Mouse (Mus musculus) brain, embryonic 18.5 days (tissue): Measurements from ENCODE around the gene Ctcf.
"Not testable (repeated sequence)": the region's sequence is repeated elsewhere in the genome, so short reads cannot be mapped to it uniquely, and the experiment has no call there.

Source experiments
- DNase-seq: peaks from one replicate; pipeline ENCODE4 v3.0.0-alpha.2; 2012; ENCODE audit warnings: low read depth, low spot score

Ctcf gene

DNA sequence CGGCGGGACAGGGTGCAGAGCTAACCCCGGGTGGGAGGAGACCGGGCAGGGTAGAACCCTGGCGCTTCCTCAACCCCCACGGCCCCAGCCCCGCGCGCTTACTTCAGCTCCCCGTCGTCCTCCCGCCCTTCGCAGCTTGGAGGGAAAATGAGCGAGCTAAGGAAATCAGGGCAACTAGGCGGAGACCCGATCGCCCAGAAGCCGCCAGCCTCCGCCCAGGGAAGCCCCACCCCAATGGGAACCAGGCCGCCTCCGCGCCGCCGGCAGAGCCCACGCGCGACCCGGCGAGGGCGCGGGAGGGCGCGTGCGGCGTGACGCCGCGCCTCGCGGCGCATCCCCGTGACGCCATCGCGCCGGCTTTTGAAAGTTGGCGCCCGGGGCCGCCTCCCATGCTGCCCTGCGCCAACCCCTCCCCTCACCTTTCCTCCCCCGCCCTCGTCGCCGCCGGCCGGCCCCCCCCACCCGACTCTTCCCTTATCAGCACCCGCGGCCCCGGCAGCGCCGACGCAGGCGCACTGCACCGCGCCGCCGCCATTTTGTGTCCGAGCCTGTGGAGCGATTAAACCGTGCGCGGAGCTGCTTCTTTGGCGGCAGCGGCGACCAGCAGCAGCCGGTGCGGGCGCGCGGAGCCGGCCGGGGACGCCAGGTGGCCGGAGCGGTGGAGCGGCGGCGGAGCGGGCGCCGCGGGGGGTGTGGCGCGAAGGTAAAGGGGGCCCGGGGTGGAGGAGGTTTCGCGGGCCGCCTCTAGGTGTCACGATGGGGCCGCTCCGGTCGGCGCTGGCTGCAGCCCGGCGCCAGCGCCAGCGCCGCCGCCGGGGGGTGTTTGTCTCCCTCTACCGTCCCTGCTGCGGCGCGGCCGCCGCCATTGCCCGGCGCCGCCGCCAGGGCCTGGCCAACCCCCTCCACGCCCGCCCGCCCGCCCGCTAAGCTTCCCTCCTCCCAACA is at the start of gene Ctcf:
TSS of gene Ctcf (plus strand) at position 551 of the 945 bp plus-strand sequence.
- peak; percentile 82 for DNase-seq

- no peak for DNase-seq
Measured at GRCm38 (mm10) chr8:105592431-105592830, 43.9 kb upstream of the Ctcf start.

GRCm38 (mm10) chr8:105593859-105594258 is 42.5 kb upstream of the Ctcf start:
- DNase-seq: no peak

DNA sequence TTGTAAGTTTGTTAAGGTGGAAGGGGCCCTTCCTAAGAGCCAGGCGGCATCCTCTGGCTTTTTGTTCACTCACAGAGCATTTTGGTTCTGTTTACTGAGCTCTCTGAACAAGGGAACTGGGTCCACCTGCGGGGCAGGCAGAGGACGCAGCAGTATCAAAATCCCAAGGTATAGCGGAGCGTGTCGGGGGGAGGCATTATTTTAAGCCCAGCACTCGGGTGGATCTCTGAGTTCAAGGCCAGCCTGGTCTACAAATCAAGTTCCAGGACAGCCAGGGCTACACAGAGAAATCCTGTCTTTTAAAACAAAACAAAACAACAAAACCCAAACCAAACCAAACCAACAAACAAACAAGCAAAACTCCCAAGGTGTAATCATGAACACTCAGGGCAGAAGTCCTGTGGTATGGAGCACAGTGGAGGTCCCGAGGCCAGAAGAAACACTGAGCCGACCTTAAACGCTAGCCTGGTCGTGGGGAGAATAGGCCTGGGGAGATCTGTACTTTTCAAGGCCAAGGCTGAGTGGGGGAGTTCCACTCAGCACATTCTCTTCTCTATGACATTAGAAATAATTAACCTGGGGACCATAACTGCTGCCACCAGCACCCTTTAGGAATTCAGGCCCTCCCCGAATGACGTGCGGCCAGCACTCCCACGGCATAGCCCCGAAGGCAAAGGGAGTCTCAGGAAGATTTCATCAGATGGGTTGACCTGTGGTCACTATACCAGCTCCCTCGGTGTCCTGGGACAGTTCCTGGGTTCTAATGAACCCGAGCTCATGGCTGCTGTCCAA is 41.7 kb upstream of the Ctcf start:
- DNase-seq: no peak

DNA sequence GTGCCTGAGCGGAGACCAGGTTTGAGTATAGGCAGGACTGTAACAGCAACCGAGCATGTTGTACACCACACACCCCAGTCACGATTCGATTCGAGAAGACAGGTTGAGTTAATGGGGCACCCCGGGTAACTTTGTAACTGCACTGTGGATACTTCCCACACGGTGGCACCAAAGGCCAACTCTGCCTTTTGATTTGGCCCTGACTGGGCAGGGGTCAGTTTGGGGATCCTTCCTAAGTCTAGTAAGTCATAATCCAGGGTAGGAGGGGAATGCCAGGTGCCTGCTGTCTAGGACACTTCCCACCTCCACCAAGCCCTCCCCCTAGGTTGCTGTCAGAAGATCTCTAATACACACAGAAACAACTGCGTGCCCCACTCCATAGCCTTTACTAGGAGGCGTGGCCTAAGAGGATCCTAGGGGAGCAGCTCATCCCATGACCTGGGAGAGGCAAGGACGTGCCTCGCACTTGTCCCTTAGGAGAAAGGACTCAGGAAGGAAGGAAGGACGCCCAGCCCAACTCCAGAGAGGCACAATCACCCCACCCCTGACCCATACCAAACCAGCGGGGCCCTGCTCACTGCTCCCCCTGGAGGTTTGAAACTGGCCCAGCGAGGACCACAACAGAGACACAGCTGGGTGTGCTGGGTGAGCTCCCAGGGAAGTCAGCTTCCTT is 39.9 kb upstream of the Ctcf start:
- no peak for DNase-seq

DNA sequence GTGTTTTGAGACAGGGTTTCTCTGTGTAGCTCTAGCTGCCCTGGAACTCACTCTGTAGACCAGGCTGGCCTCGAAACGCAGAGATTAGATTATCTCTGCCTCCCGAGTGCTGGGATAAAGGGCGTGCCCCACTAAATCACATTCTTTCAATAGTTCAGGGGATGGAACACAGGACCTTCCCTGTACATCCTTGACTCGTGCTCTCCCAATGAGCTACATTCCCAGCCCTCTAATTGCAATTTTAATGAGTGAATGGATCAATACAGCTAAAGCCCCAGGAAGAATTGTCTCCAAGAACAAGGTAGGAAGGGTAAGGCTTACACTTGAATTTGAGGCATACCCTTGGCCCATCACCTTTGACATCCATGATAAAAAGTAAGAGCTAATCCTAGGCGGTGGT is 37.6 kb upstream of the Ctcf start:
- DNase-seq: no peak

- no peak for DNase-seq
Measured at GRCm38 (mm10) chr8:105601301-105601700, 35.1 kb upstream of the Ctcf start.

DNA sequence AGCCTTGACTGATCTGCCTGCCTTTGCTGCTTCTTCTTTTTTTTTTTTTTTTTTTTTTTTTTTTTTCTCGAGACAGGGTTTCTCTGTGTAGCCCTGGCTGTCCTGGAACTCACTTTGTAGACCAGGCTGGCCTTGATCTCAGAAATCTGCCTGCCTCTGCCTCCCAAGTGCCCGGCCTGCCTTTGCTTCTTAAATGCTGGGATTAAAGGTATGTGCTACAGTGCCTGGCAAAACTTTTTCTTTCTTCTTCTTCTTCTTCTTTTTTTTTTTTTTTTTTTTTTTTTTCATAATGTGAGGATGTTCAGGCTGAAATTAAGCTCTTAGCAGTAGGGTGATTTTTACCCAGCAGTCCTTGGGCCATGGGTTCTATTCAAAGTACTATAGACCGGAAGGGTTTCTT is 33.8 kb upstream of the Ctcf start:
- DNase-seq: not testable (repeated sequence)

- peak; percentile 37 for DNase-seq
Measured at GRCm38 (mm10) chr8:105604804-105605381, 31.5 kb upstream of the Ctcf start, which contains the start of gene Ripor1. Gene Ripor1, plus strand, starts transcription at chr8:105605255.

DNA sequence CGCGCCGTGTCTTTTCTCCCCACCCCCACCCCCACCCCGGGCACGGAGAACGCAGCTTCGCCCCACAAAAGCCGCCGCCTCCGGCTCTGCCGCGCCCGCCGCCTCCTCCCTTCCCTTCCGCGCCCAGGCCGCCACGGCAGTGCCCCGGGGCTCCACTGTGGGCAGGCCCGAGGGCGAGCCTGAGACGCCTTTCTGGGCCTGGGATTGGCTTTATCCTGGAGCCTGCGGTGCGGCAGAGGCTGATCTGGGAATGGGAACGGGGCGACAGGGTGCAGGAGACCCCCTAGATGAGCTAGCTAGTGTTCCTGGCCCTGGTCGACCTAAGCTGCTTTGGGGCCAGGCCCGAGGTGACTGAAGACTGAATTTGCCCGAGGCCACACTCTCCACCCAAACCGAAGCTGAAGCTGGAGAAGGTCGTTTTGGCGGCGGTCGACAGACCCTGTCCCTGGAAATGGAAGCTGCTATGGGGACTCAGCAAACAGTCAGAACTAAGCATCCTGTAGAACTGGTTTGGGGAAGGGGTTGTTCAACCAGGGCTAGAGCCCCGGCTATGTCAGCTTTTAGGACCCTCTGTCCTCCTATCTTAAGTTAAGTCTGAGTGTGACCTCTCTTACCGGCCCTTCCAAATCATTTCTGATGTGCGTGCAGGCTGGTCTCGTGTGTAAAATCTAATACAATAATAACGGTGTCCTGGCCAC is 30.7 kb upstream of the Ctcf start:
- DNase-seq: no peak

GRCm38 (mm10) chr8:105606189-105607023 is 30.0 kb upstream of the Ctcf start:
- DNase-seq: peak; percentile 71

- no peak for DNase-seq
Measured at GRCm38 (mm10) chr8:105607062-105607461, 29.3 kb upstream of the Ctcf start.

DNA sequence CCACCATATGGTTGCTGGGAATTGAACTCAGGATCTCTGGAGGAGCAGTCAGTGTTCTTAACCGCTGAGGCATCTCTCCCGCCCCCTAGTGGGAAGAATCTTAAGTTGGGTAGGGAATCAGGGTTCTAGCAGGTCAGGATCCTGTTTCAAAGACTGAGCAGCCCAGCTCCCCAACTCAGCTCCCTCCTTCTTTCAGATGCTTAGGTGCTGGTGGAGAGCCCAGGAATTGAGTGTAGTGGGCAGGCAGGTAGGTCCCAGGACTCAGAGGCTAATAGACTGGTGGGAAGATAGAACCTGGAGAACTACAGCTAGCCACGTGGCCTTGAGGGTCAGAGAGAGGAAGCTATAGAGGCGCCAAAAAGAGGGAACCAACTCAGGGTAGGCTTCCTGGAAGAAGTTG is 28.7 kb upstream of the Ctcf start:
- no peak for DNase-seq

GRCm38 (mm10) chr8:105609355-105609754 is 27.0 kb upstream of the Ctcf start:
- DNase-seq: no peak

DNA sequence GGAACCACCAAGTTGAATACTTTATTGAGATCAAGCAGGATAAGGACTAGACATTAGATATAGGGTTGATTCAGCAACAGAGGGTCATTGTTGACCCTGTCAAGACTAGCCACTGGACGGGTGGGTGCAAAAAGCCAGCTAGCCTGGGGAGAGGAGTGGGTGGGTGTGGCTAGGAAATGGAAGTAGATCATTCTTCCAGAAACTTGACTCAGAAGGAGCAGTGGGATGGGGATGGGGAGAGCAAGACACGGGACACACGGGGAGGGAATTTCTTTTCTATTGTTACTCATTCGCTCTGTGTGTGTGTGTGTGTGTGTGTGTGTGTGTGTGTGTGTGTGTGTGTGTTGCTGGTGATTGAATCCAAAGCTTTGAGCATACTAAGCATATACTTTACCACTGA is 26.6 kb upstream of the Ctcf start:
- DNase-seq: no peak

GRCm38 (mm10) chr8:105611836-105612235 is 24.5 kb upstream of the Ctcf start:
- no peak for DNase-seq

GRCm38 (mm10) chr8:105613037-105613436 is 23.3 kb upstream of the Ctcf start:
- DNase-seq: no peak

DNA sequence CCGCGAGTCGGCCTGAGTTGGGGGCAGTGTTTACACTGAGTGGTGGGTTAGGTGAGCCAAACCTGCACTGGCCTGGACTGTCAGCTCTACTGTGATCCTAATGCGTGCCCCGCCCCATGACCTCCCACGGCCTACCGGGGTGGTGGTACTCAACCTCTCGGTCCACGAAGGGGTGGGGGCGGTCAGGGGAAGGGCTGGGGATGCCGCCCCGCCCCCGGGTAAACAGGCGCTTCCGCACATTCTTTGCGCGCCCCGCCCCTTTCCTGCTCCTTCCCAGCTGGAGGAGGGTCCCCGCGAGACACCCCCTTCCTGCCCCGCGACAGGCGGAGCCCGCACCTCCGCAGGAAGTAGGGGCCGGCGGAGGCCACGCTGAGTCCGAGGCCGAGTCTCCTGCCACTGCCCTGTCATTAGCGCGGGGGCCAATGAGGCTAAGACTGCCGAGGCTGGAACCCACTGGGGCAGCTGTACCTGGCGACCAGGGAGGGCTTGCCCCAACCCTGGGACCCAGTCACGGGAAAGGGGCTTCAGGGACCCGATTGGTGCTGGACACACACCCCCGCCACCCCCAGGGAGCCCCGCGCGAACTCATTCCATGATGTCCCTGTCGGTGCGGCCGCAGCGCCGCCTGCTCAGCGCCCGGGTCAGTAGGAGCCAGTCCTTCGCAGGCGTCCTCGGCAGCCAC is 22.4 kb upstream of the Ctcf start:
- DNase-seq: no peak

GRCm38 (mm10) chr8:105615942-105616341 is 20.4 kb upstream of the Ctcf start:
- no peak for DNase-seq
